In the genomic region with DNA sequence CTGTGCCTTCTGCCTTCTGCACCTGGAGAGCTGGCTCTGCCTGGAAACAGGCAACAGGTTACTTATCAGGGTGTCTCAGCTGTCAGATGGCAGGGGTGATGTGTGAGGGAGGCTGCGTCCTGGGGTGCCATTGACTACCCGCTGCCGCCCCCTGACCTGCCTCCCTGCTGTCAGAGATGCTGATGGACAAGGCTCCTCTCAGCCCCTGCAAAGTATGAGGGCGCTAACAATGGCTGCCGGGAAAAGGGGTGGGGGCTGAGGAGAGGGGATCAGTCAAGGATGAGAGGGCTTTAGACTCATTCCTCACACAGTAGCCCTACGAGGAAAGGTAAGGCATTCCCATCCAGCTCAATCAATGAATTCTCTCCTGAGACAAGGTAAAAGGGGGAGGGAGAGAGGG, we compare ENCODE assay signal across 18 mouse cellular contexts. TPM values are rescaled to one million over a fixed set of nuclear protein-coding genes. Genes with fewer than 3 reads are reported as not detected.
DNase-seq lines count a peak whose midpoint lies in the region; ATAC-seq and TF ChIP-seq lines count a peak whose summit lies in the region.
"Had no signal": no experiment of that assay in that cellular context is flagged by ENCODE, and none has a peak within 500 bp of the region (broad histone marks: within the 10 kb centered on the region; RNA-seq: fewer than 3 reads in every experiment).

No protein-coding gene starts in this region.

- no peak for TF ChIP-seq CTCF in forebrain, postnatal 0 days (IDR thresholded peaks at IDR 0.05; ENCODE audit: low read depth)

- no peaks in the 10 kb centered on the region for H3K27me3 ChIP-seq in forebrain, postnatal 0 days (ENCODE audit: insufficient read depth, low read length)
- H3K27me3 ChIP-seq in midbrain, embryonic 14.5 days (ENCODE audit: control insufficient read depth, insufficient read depth, low read length) = no peaks in the 10 kb centered on the region

- H3K36me3 ChIP-seq in forebrain, postnatal 0 days (ENCODE audit: insufficient read depth) = no peaks in the 10 kb centered on the region
- no peaks in the 10 kb centered on the region for H3K36me3 ChIP-seq in midbrain, embryonic 14.5 days (ENCODE audit: control insufficient read depth, insufficient read depth, low read length)
- H3K36me3 ChIP-seq: liver, embryonic 15.5 days had no signal

- peak; percentile 27 for DNase-seq in right cerebral cortex, postnatal 25 days
- no peak for DNase-seq in right cerebral cortex, postnatal 36 days (ENCODE audit: low spot score in 2 of 2)
- DNase-seq in forebrain, postnatal 0 days = peak; percentile 13
- DNase-seq in midbrain, embryonic 14.5 days = peak; percentile 55
- peak; percentile 50 for DNase-seq in retina, postnatal 1 day
- DNase-seq in cerebellum, postnatal 10 days = no peak
- no peak for DNase-seq in adrenal gland, adult 2 months
- DNase-seq: adrenal gland, adult 8-10 months; cerebellum, adult 9-11 months; kidney, postnatal 36 days; thymus, postnatal 4 days had no signal

- peak; percentile 27; the same call in 1 of the 2 replicates for ATAC-seq in forebrain, postnatal 0 days
- peak; percentile 57 for ATAC-seq in midbrain, embryonic 14.5 days (ENCODE audit: low FRiP score, low TSS enrichment)
- ATAC-seq in granulocyte monocyte progenitor cell, adult 5-6 weeks (replicated peaks; ENCODE audit: poor library complexity, severe bottlenecking) = no peak

- no peaks in the 10 kb centered on the region for H3K9me3 ChIP-seq in forebrain, postnatal 0 days (ENCODE audit: low read length)
- no peaks in the 10 kb centered on the region for H3K9me3 ChIP-seq in midbrain, embryonic 14.5 days (ENCODE audit: control insufficient read depth, low read length)
- H3K9me3 ChIP-seq: liver, embryonic 15.5 days had no signal

- peak overlapping the region; percentile 39 for H3K9ac ChIP-seq in forebrain, postnatal 0 days
- peak overlapping the region; percentile 43 for H3K9ac ChIP-seq in midbrain, embryonic 14.5 days (replicated peaks; ENCODE audit: low read length)
- H3K9ac ChIP-seq: liver, embryonic 15.5 days had no signal

- H3K4me3 ChIP-seq in forebrain, postnatal 0 days (ENCODE audit: low read depth, low read length) = peak overlapping the region; percentile 64
- H3K4me3 ChIP-seq in midbrain, embryonic 14.5 days (replicated peaks; ENCODE audit: low read depth, low read length) = peak overlapping the region; percentile 44
- H3K4me3 ChIP-seq: liver, embryonic 15.5 days had no signal

- WGBS in forebrain, postnatal 0 days = 7% methylated on average over 6 of the region's 6 CpGs
- 2% methylated on average over 6 of the region's 6 CpGs for WGBS in midbrain, embryonic 14.5 days

- H3K27ac ChIP-seq in forebrain, postnatal 0 days (ENCODE audit: low read depth, low read length) = peak overlapping the region; percentile 54
- peak overlapping the region; percentile 52 for H3K27ac ChIP-seq in midbrain, embryonic 14.5 days (replicated peaks; ENCODE audit: low read depth, low read length)
- H3K27ac ChIP-seq: liver, embryonic 15.5 days had no signal

- peak overlapping the region; percentile 88 for H3K4me2 ChIP-seq in forebrain, postnatal 0 days (ENCODE audit: low read depth)
- H3K4me2 ChIP-seq in midbrain, embryonic 14.5 days (ENCODE audit: low read length) = peak overlapping the region; percentile 78
- H3K4me2 ChIP-seq: liver, embryonic 15.5 days had no signal

- 0 out of 2 replicates have a peak, but pooled peaks cover 9% of the 10 kb centered on the region for H3K4me1 ChIP-seq in forebrain, postnatal 0 days (ENCODE audit: insufficient read depth)
- H3K4me1 ChIP-seq in midbrain, embryonic 14.5 days (ENCODE audit: control insufficient read depth, insufficient read depth, low read length) = peaks cover 28% of the 10 kb centered on the region
- H3K4me1 ChIP-seq: liver, embryonic 15.5 days had no signal

RNA-seq across cellular contexts. Expression of gene Ildr2, which starts 2.4 kb away (rescaled TPM):
- 24.4 and 38.1 TPM in 2 replicates for total RNA-seq in forebrain, postnatal 0 days (2014; rRNA removed)
- 3.2 and 6.4 TPM in 2 replicates for polyA plus RNA-seq in forebrain, postnatal 0 days (2015; fragmentation: Nextera tagmentation; extraction: Ambion mirVana)
- polyA plus RNA-seq in midbrain, embryonic 14.5 days (2014; fragmentation: Nextera tagmentation; extraction: Ambion mirVana) = 3.7 and 4.1 TPM in 2 replicates
- total RNA-seq in adrenal gland, adult 2 months (2021) = 10 to 100 TPM in 1 of 2 experiments, 1 to 10 TPM in 1; 3.1 to 11.2 TPM
- 2.0 and 3.6 TPM in 2 replicates for polyA plus RNA-seq in adrenal gland, adult 2 months (2012; rRNA removed)
- total RNA-seq in granulocyte monocyte progenitor cell, adult 5-6 weeks (2014; fragmentation: Nextera tagmentation) = not detected in 2 replicates
- not detected in 2 replicates for total RNA-seq in granulocyte monocyte progenitor cell, adult 5-6 weeks (2017)
- total RNA-seq: megakaryocyte progenitor cell, adult 5-6 weeks had no signal

RNA-seq across cellular contexts. Expression of gene Mael, which starts 17.8 kb away (rescaled TPM):
- total RNA-seq in forebrain, postnatal 0 days (2014; rRNA removed) = 0.10 TPM in 1 of 2 replicates, not detected in the other
- not detected in 2 replicates for polyA plus RNA-seq in forebrain, postnatal 0 days (2015; fragmentation: Nextera tagmentation; extraction: Ambion mirVana)
- polyA plus RNA-seq in midbrain, embryonic 14.5 days (2014; fragmentation: Nextera tagmentation; extraction: Ambion mirVana) = not detected in 2 replicates
- not detected for total RNA-seq in adrenal gland, adult 2 months (2021)
- not detected in 2 replicates for polyA plus RNA-seq in adrenal gland, adult 2 months (2012; rRNA removed)
- not detected in 2 replicates for total RNA-seq in granulocyte monocyte progenitor cell, adult 5-6 weeks (2014; fragmentation: Nextera tagmentation)
- not detected in 2 replicates for total RNA-seq in granulocyte monocyte progenitor cell, adult 5-6 weeks (2017)
- total RNA-seq: adrenal gland, adult 8-10 months; heart, adult 8-10 months; left cerebral cortex, postnatal 14 days; megakaryocyte progenitor cell, adult 5-6 weeks had no signal
- polyA plus RNA-seq: intestine, embryonic 14.5 days; Patski had no signal

Comparison
In these comparisons a context has a peak if more than half of its experiments do, and no peak if none do; other contexts are left out.
1. DNase-seq: peak in right cerebral cortex, postnatal 25 days (single experiment), forebrain, postnatal 0 days (single experiment), midbrain, embryonic 14.5 days (single experiment) and retina, postnatal 1 day (single experiment); none in right cerebral cortex, postnatal 36 days (0 of 2), cerebellum, postnatal 10 days (0 of 2) and adrenal gland, adult 2 months (single experiment).
2. RNA of gene Ildr2, which starts 2.4 kb away (total RNA-seq): 24.4 to 38.1 TPM in forebrain, postnatal 0 days and 3.1 to 11.2 TPM in adrenal gland, adult 2 months; not detected in granulocyte monocyte progenitor cell, adult 5-6 weeks; every median in the first group is over 4 times any median in the second.